Mouse (Mus musculus) embryonic facial prominence, embryonic 11.5 days (tissue): ENCODE measurements around the gene Zfp704. TPM values are rescaled to one million over a fixed set of nuclear protein-coding genes. Genes with fewer than 3 reads are reported as not detected.
A peak's percentile ranks its signal among the peaks of the same experiment; 100 is the strongest.

Experiments used
- ATAC-seq: fragments of 200-750 bp; cut with Nextera tagmentation; replicated peaks from 2 replicates; pipeline ENCODE4 v1.8.0; 2017; ENCODE audit warnings: low read depth; ENCODE audit not compliant: insufficient number of reproducible peaks, low FRiP score, low TSS enrichment
- DNase-seq: peaks from one replicate; pipeline ENCODE4 v3.0.0-alpha.2; 2015; ENCODE audit warnings: low spot score
- H3K27ac ChIP-seq: fragments of 300-500 bp; sonication (generic); replicated peaks from 2 replicates; pipeline ENCODE4 v1.5.1; 2014; ENCODE audit warnings: mild to moderate bottlenecking, low read depth, low read length, control low read depth
- H3K27me3 ChIP-seq: fragments of 300-500 bp; sonication (generic); 2 replicates; pipeline ENCODE4 v1.6.1; 2014; ENCODE audit warnings: mild to moderate bottlenecking, low read length, moderate library complexity, mixed read lengths; ENCODE audit not compliant: control insufficient read depth, insufficient read depth
- H3K36me3 ChIP-seq: fragments of 300-500 bp; sonication (generic); replicated peaks from 2 replicates; pipeline ENCODE4 v1.6.1; 2014; ENCODE audit warnings: low read depth, mild to moderate bottlenecking, low read length, moderate library complexity, mixed read lengths; ENCODE audit not compliant: control insufficient read depth, insufficient read depth
- H3K4me1 ChIP-seq: fragments of 300-500 bp; sonication (generic); 2 replicates; pipeline ENCODE4 v1.6.1; 2014; ENCODE audit warnings: low read length, mixed read lengths; ENCODE audit not compliant: control insufficient read depth, insufficient read depth
- H3K4me2 ChIP-seq: fragments of 300-500 bp; sonication (generic); 2 replicates; pipeline ENCODE4 v1.6.1; 2014; ENCODE audit warnings: low read depth, mild to moderate bottlenecking, control low read depth, low read length, moderate library complexity
- H3K4me3 ChIP-seq: fragments of 300-500 bp; sonication (generic); 2 replicates; pipeline ENCODE4 v1.5.1; 2014; ENCODE audit warnings: low read depth, low read length, control low read depth
- H3K9ac ChIP-seq: fragments of 300-500 bp; sonication (generic); replicated peaks from 2 replicates; pipeline ENCODE4 v1.6.1; 2014; ENCODE audit warnings: mild to moderate bottlenecking, control low read depth, low read length
- H3K9me3 ChIP-seq: fragments of 300-500 bp; sonication (generic); replicated peaks from 2 replicates; pipeline ENCODE4 v1.6.1; 2016; ENCODE audit warnings: mild to moderate bottlenecking, low read length, inconsistent platforms, mixed read lengths; ENCODE audit not compliant: control insufficient read depth
- WGBS: fragments of 180-500 bp; shearing (Covaris S2); extraction: QIAGEN DNeasy Blood & Tissue Kit; methylation state at CpG from one replicate; pipeline ENCODE4 v1.1.7; 2014; 5-methylcytosine and 5-hydroxymethylcytosine counted together
- polyA plus RNA-seq: library from polyadenylated mRNA; unstranded; fragments of >200 nt; fragmentation: Nextera tagmentation; extraction: Ambion mirVana; gene quantifications from 2 replicates; pipeline ENCODE4 v1.2.1, GENCODE M21; 2014

Gene Zfp704
- polyA plus RNA-seq, 1 experiment from 2014 or later, result 6.9 TPM

DNA sequence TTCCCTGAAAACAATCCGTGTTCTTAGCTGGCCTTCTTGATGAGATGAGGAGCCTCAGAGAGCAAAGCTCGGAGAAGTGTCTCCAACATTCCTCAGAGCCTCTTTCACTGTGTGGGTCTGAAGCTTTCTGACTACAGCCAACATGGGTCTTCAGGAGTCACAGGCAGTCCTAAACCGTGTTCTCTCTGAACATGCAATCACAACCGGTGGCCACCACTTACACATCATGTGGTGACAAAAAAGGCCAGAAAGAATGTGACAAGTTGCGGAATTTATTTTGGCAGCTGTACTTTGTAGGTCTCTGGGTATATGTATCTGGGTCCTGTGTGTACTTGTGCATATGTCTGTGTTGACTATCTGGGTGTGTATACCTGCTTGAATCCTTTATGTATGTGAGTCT lies 128.9 kb downstream of the Zfp704 start:
- H3K27me3 ChIP-seq, result no peaks in the 10 kb centered on the region
- H3K4me1 ChIP-seq, result no peaks in the 10 kb centered on the region
- 86% methylated on average over 5 of the region's 5 CpGs for WGBS
- H3K36me3 ChIP-seq, result no peaks in the 10 kb centered on the region
- H3K27ac ChIP-seq, result no peak overlapping the region
- H3K9me3 ChIP-seq, result no peaks in the 10 kb centered on the region
- no peak overlapping the region for H3K4me3 ChIP-seq
- no peak overlapping the region for H3K4me2 ChIP-seq
- no peak for ATAC-seq
- no peak for DNase-seq
- H3K9ac ChIP-seq, result no peak overlapping the region

DNA sequence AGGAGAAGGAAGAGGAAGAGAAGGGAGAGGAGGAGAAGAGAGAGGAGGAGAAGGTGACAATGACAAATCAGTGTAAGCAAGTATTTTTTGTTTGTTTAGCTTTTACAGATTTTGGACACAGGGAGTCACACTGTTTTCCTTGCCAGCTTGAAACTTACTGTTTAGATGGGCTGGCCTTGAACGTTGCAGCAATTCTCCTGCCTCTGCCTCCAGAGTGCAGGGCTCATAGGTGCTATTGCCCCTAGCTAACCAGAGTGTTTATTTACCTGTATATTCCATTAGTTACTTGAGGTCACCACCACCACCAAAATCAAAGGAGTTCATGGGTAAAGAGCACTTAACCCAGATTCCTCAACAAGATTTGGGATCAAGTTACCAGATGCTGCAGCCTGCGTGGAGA lies 132.5 kb downstream of the Zfp704 start:
- Histone ChIP-seq H3K36me3 (no peaks in the 10 kb centered on the region), H3K9ac (no peak overlapping the region), H3K27ac (no peak overlapping the region), H3K4me2 (no peak overlapping the region), H3K27me3 (no peaks in the 10 kb centered on the region), H3K4me3 (no peak overlapping the region), H3K9me3 (no peaks in the 10 kb centered on the region), H3K4me1 (no peaks in the 10 kb centered on the region)
- no peak for DNase-seq
- WGBS, result 64% methylated on average over 2 of the region's 2 CpGs
- ATAC-seq, result no peak

DNA sequence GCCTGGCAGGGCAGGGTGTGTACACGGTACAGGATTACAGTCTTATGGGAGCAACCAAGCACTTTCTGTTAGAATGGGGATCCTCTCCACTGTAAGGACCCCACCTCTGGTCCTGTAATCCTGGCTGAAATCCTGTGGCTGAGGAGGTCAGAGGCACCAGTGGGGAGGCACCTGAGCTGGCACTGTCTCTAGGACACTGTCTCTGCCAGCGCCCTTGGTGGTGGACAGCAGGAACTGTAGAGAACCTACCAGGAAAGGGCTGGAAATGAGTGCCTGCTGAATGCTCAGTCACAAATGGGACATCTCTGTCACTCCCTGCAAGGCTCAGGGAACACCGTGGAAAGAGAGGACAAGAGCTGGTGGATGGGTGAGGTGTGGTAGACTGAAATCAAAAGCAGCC lies 133.5 kb downstream of the Zfp704 start:
- Histone ChIP-seq H3K27me3 (no peaks in the 10 kb centered on the region), H3K4me3 (no peak overlapping the region), H3K9me3 (no peaks in the 10 kb centered on the region), H3K4me1 (no peaks in the 10 kb centered on the region), H3K4me2 (no peak overlapping the region), H3K36me3 (no peaks in the 10 kb centered on the region), H3K27ac (no peak overlapping the region), H3K9ac (no peak overlapping the region)
- 94% methylated on average over 3 of the region's 3 CpGs for WGBS
- ATAC-seq, result no peak
- DNase-seq, result no peak

DNA sequence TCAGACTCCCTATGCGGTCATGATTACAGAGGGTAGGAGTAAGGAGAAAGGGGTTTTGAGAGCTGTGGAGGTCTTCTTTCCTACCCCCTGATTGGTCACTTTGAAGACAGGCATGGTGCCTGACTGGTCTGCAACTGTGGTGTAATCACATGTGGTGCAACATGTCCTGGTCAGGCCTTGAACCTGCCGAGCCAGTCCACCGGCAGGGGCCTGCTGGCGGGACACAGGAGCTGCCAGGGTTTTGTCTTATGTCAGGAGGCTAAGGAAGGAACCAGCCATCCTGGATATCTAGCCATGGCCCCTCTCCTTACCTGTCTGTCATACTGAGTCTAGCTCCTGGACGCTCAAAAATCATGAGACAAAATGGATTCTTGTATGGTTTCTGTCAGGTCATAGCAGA lies 134.4 kb downstream of the Zfp704 start:
- ATAC-seq (no peak), DNase-seq (no peak)
- 97% methylated on average over 5 of the region's 5 CpGs for WGBS
- Histone ChIP-seq H3K4me3 (no peak overlapping the region), H3K4me1 (no peaks in the 10 kb centered on the region), H3K9ac (no peak overlapping the region), H3K27ac (no peak overlapping the region), H3K4me2 (no peak overlapping the region), H3K27me3 (no peaks in the 10 kb centered on the region), H3K36me3 (no peaks in the 10 kb centered on the region), H3K9me3 (no peaks in the 10 kb centered on the region)

DNA sequence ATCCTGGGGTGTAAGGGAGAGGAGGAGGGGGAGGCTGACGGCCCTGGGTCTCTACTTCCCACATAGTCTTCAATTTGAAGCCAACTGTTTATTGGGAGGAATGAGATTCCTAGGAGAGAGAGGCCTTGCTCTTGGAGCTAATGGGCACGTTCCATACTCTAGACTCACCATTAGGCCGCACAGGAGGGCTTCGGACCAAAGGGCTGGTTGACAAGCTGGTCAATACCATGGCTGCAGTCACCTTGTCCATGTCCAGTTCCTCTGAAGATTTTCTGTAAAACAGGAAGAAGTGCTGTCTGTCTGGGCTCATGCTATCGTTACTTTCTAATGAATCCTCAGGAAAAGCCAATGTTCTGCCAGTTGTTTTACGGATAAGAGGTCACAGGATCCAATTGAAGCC lies 135.6 kb downstream of the Zfp704 start:
- ATAC-seq (no peak), DNase-seq (no peak)
- H3K4me3 ChIP-seq, result no peak overlapping the region
- no peak overlapping the region for H3K9ac ChIP-seq
- no peaks in the 10 kb centered on the region for H3K27me3 ChIP-seq
- no peak overlapping the region for H3K4me2 ChIP-seq
- WGBS, result 87% methylated on average over 6 of the region's 6 CpGs
- no peak overlapping the region for H3K27ac ChIP-seq
- no peaks in the 10 kb centered on the region for H3K4me1 ChIP-seq
- H3K9me3 ChIP-seq, result no peaks in the 10 kb centered on the region
- H3K36me3 ChIP-seq, result no peaks in the 10 kb centered on the region

DNA sequence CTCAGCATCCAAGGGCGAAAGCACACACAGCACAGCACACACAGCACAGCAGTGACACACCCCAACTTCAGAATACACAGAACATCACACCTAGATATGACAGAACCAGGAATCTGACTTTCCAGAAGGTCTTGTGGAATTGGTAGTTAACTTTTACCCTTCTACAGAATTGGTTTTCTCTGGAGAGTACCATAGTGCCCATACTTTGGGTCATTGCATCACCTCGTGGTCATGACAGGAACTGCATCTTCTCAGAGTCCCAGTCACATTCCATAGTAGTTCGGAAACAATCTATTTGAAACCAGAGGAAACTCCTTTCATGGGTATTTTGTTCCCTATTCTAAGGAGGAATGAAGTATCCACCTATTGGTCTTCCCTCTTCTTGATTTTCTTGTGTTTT lies 143.6 kb downstream of the Zfp704 start:
- Histone ChIP-seq H3K9ac (no peak overlapping the region), H3K27ac (no peak overlapping the region), H3K4me2 (no peak overlapping the region), H3K36me3 (no peaks in the 10 kb centered on the region), H3K9me3 (no peaks in the 10 kb centered on the region), H3K27me3 (no peaks in the 10 kb centered on the region), H3K4me1 (no peaks in the 10 kb centered on the region), H3K4me3 (no peak overlapping the region)
- WGBS, result 43% methylated on average over 3 of the region's 3 CpGs
- DNase-seq, result peak; percentile 74
- no peak for ATAC-seq

DNA sequence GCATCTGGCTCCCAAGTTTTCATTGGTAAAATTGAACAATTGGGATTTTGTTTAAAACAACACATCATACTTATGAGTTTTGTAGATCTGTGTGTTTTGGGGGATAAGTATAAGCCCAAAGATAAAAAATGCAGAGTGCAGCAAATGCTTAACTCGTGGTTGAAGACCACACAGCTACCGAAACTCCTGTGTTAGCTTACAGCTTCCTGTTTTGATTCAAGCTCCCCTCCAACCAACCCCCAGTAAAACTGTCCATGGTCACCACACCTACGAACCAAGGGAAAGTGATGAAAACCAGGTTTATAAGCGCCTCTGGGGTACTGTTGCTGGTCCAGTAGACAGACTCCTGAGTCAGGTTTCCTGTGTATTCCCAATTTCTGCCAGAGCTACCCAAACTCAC lies 144.2 kb downstream of the Zfp704 start:
- DNase-seq (no peak), ATAC-seq (no peak)
- WGBS, result 85% methylated on average over 4 of the region's 4 CpGs

DNA sequence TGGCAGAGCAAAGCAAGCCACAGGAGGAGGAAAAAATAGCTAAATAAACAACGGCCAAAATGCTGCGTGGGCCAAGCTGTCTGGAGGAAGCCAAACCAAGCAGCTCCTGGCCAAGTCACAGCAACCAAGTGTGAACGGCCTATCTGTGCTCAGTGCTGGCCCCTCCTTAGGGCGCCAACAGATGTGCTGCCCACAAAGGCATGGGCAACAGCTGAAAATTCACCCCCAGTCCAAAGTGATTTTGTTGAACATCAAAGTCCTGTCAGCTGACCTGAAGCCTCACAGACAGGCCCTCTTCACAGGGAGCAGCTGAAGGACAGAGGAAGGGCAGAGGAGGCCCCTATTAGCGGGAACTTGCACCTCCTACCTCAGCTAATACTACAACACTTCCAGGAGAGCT lies 148.2 kb downstream of the Zfp704 start:
- WGBS, result 92% methylated on average over 5 of the region's 5 CpGs
- no peak for ATAC-seq

More for the DNA sequence above, 144.2 kb downstream of the Zfp704 start:
- Histone ChIP-seq H3K9ac (no peak overlapping the region), H3K9me3 (no peaks in the 10 kb centered on the region), H3K27me3 (no peaks in the 10 kb centered on the region), H3K36me3 (no peaks in the 10 kb centered on the region), H3K4me2 (no peak overlapping the region), H3K4me3 (no peak overlapping the region), H3K27ac (no peak overlapping the region), H3K4me1 (no peaks in the 10 kb centered on the region)

More for the DNA sequence above, 148.2 kb downstream of the Zfp704 start:
- H3K4me2 ChIP-seq, result no peak overlapping the region
- DNase-seq, result no peak
- no peaks in the 10 kb centered on the region for H3K4me1 ChIP-seq
- no peak overlapping the region for H3K27ac ChIP-seq
- H3K27me3 ChIP-seq, result no peaks in the 10 kb centered on the region
- no peak overlapping the region for H3K4me3 ChIP-seq
- no peaks in the 10 kb centered on the region for H3K9me3 ChIP-seq
- H3K9ac ChIP-seq, result no peak overlapping the region
- no peaks in the 10 kb centered on the region for H3K36me3 ChIP-seq
